In genomic region chr2:165034131-165035057, GRCm38 (mm10) we compare ENCODE assay signal across 8 mouse cellular contexts. TPM values are rescaled to one million over a fixed set of nuclear protein-coding genes. Genes with fewer than 3 reads are reported as not detected.
A peak's percentile ranks its signal among the peaks of the same experiment; 100 is the strongest.
DNase-seq lines count a peak whose midpoint lies in the region; ATAC-seq and TF ChIP-seq lines count a peak whose summit lies in the region.

Gene Ncoa5 (minus strand): TSS chr2:165034867.

- TF ChIP-seq POLR2A in ES-Bruce4 (IDR thresholded peaks at IDR 0.05; ENCODE audit: insufficient read depth, low read length) = peak; percentile 57

- H3K27ac ChIP-seq in ES-Bruce4 (ENCODE audit: insufficient read depth, low read length) = no peak within 1 kb of the TSS
- H3K27ac ChIP-seq in forebrain, embryonic 14.5 days (ENCODE audit: low read depth, low read length) = peak within 1 kb of the TSS; percentile 91
- peak within 1 kb of the TSS; percentile 91 for H3K27ac ChIP-seq in neural tube, embryonic 15.5 days (replicated peaks)

- peak; percentile 99 for DNase-seq in forebrain, embryonic 14.5 days (ENCODE audit: low spot score)
- peak; percentile 98 to 99 for DNase-seq in heart, postnatal 14 days
- peak; percentile 97 for DNase-seq in layer of hippocampus, adult 11-12 months (ENCODE audit: low spot score)
- peak; percentile 98 for DNase-seq in lung, adult 18-20 months
- peak; percentile 99 for DNase-seq in testis, postnatal 14 days (ENCODE audit: low spot score)

- no peaks in the 10 kb centered on the region for H3K9me3 ChIP-seq in ES-Bruce4 (replicated peaks; ENCODE audit: control insufficient read depth, insufficient read depth, low read length, poor library complexity, severe bottlenecking)
- H3K9me3 ChIP-seq in forebrain, embryonic 14.5 days (replicated peaks; ENCODE audit: control insufficient read depth, low read length) = no peaks in the 10 kb centered on the region
- no peaks in the 10 kb centered on the region for H3K9me3 ChIP-seq in neural tube, embryonic 15.5 days (replicated peaks)

- intact Hi-C loops in heart, postnatal 14 days (cut with DNase I) = loop anchor here (2.0 to 10.0 kb wide), 3 partner anchors 74 to 210 kb away; partner anchors contain the start of genes Slc12a5, Spata25 and Zswim1

- no peaks in the 10 kb centered on the region for H3K27me3 ChIP-seq in ES-Bruce4 (ENCODE audit: control insufficient read depth, insufficient read depth, low read length, poor library complexity, severe bottlenecking)
- H3K27me3 ChIP-seq in forebrain, embryonic 14.5 days (replicated peaks; ENCODE audit: control insufficient read depth, insufficient read depth, low read length) = no peaks in the 10 kb centered on the region
- H3K27me3 ChIP-seq in neural tube, embryonic 15.5 days (replicated peaks) = no peaks in the 10 kb centered on the region

- WGBS in forebrain, embryonic 14.5 days = under 1% methylated on average over 104 of the region's 111 CpGs
- under 1% methylated on average over 108 of the region's 111 CpGs for WGBS in neural tube, embryonic 15.5 days

- H3K4me2 ChIP-seq in forebrain, embryonic 14.5 days (ENCODE audit: low read length) = peak within 1 kb of the TSS; percentile 70
- H3K4me2 ChIP-seq in neural tube, embryonic 15.5 days = peak within 1 kb of the TSS; percentile 67

- ATAC-seq in cerebellum, adult (ENCODE audit: insufficient number of reproducible peaks, low FRiP score, low TSS enrichment) = peak; percentile 93
- ATAC-seq in forebrain, embryonic 14.5 days = peak; percentile 98
- ATAC-seq in neural tube, embryonic 15.5 days (ENCODE audit: low FRiP score) = peak; percentile 97

- H3K36me3 ChIP-seq in ES-Bruce4 (ENCODE audit: control insufficient read depth, insufficient read depth, low read length, poor library complexity, severe bottlenecking) = no peaks in the 10 kb centered on the region
- no peaks in the 10 kb centered on the region for H3K36me3 ChIP-seq in forebrain, embryonic 14.5 days (ENCODE audit: control insufficient read depth, insufficient read depth, low read length)
- H3K36me3 ChIP-seq in neural tube, embryonic 15.5 days = no peaks in the 10 kb centered on the region

- peak within 1 kb of the TSS; percentile 89 for H3K4me3 ChIP-seq in ES-Bruce4 (ENCODE audit: low read depth, low read length)
- peak within 1 kb of the TSS; percentile 98 for H3K4me3 ChIP-seq in forebrain, embryonic 14.5 days (ENCODE audit: low read depth, low read length)
- peak within 1 kb of the TSS; percentile 84 for H3K4me3 ChIP-seq in neural tube, embryonic 15.5 days (replicated peaks)

- H3K9ac ChIP-seq in ES-Bruce4 (ENCODE audit: low read depth, poor library complexity, severe bottlenecking) = peak within 1 kb of the TSS; percentile 80
- peak within 1 kb of the TSS; percentile 98 for H3K9ac ChIP-seq in forebrain, embryonic 14.5 days (ENCODE audit: low read length)
- H3K9ac ChIP-seq in neural tube, embryonic 15.5 days (replicated peaks) = peak within 1 kb of the TSS; percentile 98

- H3K4me1 ChIP-seq in ES-Bruce4 (ENCODE audit: control insufficient read depth, insufficient read depth, low read length) = no peaks in the 10 kb centered on the region
- peaks cover 28% of the 10 kb centered on the region for H3K4me1 ChIP-seq in forebrain, embryonic 14.5 days (ENCODE audit: control insufficient read depth, insufficient read depth, low read length)
- peaks cover 34% of the 10 kb centered on the region for H3K4me1 ChIP-seq in neural tube, embryonic 15.5 days

- TF ChIP-seq CTCF in ES-Bruce4 (IDR thresholded peaks at IDR 0.05; ENCODE audit: low read depth, low read length) = no peak

- no peak for TF ChIP-seq EP300 in ES-Bruce4 (IDR thresholded peaks at IDR 0.05; ENCODE audit: insufficient read depth, low read depth, low read length)

RNA-seq across cellular contexts. Expression of gene Ncoa5, which starts in this region (rescaled TPM):
- 30.8 and 33.7 TPM in 2 replicates for polyA plus RNA-seq in ES-Bruce4 (2011; ENCODE audit: insufficient read depth, insufficient read length, low read depth, missing spikeins)
- polyA plus RNA-seq in forebrain, embryonic 14.5 days (2014; fragmentation: Nextera tagmentation; extraction: Ambion mirVana) = 69.6 and 95.3 TPM in 2 replicates
- total RNA-seq in heart, postnatal 14 days (2021) = 10 to 100 TPM; 19.7 to 22.8 TPM
- 85.1 TPM in 2 replicates for polyA plus RNA-seq in neural tube, embryonic 15.5 days (2015; fragmentation: Nextera tagmentation; extraction: Ambion mirVana)
